Mouse (Mus musculus): ENCODE measurements around the gene Klk1b22. TPM values are rescaled to one million over a fixed set of nuclear protein-coding genes. Genes with fewer than 3 reads are reported as not detected.
"Not testable (repeated sequence)": the region's sequence is repeated elsewhere in the genome, so short reads cannot be mapped to it uniquely, and the experiment has no call there.

Gene Klk1b22
- polyA plus RNA-seq (2015; fragmentation: Nextera tagmentation; extraction: Ambion mirVana): 0.18 TPM in 1 of 2 replicates, not detected in the other

DNA sequence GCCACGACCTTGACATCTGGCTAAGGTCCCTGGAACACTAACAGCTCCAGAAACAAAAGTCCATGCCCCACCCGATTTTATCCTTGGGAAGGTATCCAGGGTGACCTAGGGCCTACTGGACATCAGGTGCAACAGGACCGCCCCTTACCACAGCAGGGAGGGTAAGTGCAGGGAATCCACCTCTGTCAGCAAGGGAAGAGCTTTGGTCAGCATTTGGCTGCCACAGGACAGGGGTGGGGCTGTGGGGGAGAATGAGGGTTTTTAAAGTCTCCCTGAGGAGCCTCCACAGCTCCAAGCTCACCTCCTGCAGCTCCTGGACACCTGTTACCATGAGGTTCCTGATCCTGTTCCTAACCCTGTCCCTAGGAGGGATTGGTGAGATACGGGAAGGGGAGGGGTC is at the start of gene Klk1b22:
TSS of gene Klk1b22 (plus strand) at position 301 of the 400 bp plus-strand sequence.
- Histone ChIP-seq H3K36me3 (ENCODE audit: insufficient read depth, low read length) (no peaks in the 10 kb centered on the region), H3K9me3 (replicated peaks; ENCODE audit: low read length) (no peaks in the 10 kb centered on the region), H3K27ac (no peak within 1 kb of the TSS), H3K9ac (ENCODE audit: low read depth, low read length) (no peak within 1 kb of the TSS), H3K4me2 (ENCODE audit: low read length) (no peak within 1 kb of the TSS), H3K4me3 (replicated peaks; ENCODE audit: low read depth, low read length) (no peak within 1 kb of the TSS), H3K27me3 (ENCODE audit: insufficient read depth, low read length) (no peaks in the 10 kb centered on the region), H3K4me1 (replicated peaks; ENCODE audit: insufficient read depth, low read length) (no peaks in the 10 kb centered on the region)
- TF ChIP-seq CTCF (IDR thresholded peaks at IDR 0.05; ENCODE audit: low read depth): no peak
- 66% methylated on average over 4 of the region's 4 CpGs for WGBS
- DNase-seq (ENCODE audit: low spot score): no peak
- ATAC-seq (replicated peaks; ENCODE audit: low FRiP score, low read depth): no peak

- Histone ChIP-seq H3K4me3 (replicated peaks; ENCODE audit: low read depth, low read length) (no peak overlapping the region), H3K4me2 (ENCODE audit: low read length) (no peak overlapping the region), H3K27me3 (ENCODE audit: insufficient read depth, low read length) (no peaks in the 10 kb centered on the region), H3K9ac (ENCODE audit: low read depth, low read length) (no peak overlapping the region), H3K9me3 (replicated peaks; ENCODE audit: low read length) (no peaks in the 10 kb centered on the region), H3K4me1 (replicated peaks; ENCODE audit: insufficient read depth, low read length) (no peaks in the 10 kb centered on the region), H3K36me3 (ENCODE audit: insufficient read depth, low read length) (no peaks in the 10 kb centered on the region), H3K27ac (no peak overlapping the region)
- ATAC-seq (replicated peaks; ENCODE audit: low FRiP score, low read depth) (no peak), DNase-seq (ENCODE audit: low spot score) (no peak)
- WGBS: 80% methylated on average over 2 of the region's 2 CpGs
- no peak for TF ChIP-seq CTCF (IDR thresholded peaks at IDR 0.05; ENCODE audit: low read depth)
Measured at GRCm38 (mm10) chr7:44072117-44072516, 40.4 kb upstream of the Klk1b22 start.

GRCm38 (mm10) chr7:44077703-44078102 is 34.8 kb upstream of the Klk1b22 start:
- H3K9me3 ChIP-seq (replicated peaks; ENCODE audit: low read length): no peaks in the 10 kb centered on the region
- H3K9ac ChIP-seq (ENCODE audit: low read depth, low read length): no peak overlapping the region
- DNase-seq (ENCODE audit: low spot score) (no peak), ATAC-seq (replicated peaks; ENCODE audit: low FRiP score, low read depth) (no peak)
- H3K27me3 ChIP-seq (ENCODE audit: insufficient read depth, low read length): no peaks in the 10 kb centered on the region
- no peak overlapping the region for H3K4me3 ChIP-seq (replicated peaks; ENCODE audit: low read depth, low read length)
- 44% methylated on average over 1 of the region's 1 CpGs for WGBS
- H3K27ac ChIP-seq: no peak overlapping the region
- H3K4me2 ChIP-seq (ENCODE audit: low read length): no peak overlapping the region
- TF ChIP-seq CTCF (IDR thresholded peaks at IDR 0.05; ENCODE audit: low read depth): no peak
- H3K36me3 ChIP-seq (ENCODE audit: insufficient read depth, low read length): no peaks in the 10 kb centered on the region
- H3K4me1 ChIP-seq (replicated peaks; ENCODE audit: insufficient read depth, low read length): no peaks in the 10 kb centered on the region

- Histone ChIP-seq H3K9me3 (replicated peaks; ENCODE audit: low read length) (no peaks in the 10 kb centered on the region), H3K4me1 (replicated peaks; ENCODE audit: insufficient read depth, low read length) (no peaks in the 10 kb centered on the region), H3K27ac (no peak overlapping the region), H3K36me3 (ENCODE audit: insufficient read depth, low read length) (no peaks in the 10 kb centered on the region), H3K27me3 (ENCODE audit: insufficient read depth, low read length) (no peaks in the 10 kb centered on the region), H3K4me3 (replicated peaks; ENCODE audit: low read depth, low read length) (no peak overlapping the region), H3K9ac (ENCODE audit: low read depth, low read length) (no peak overlapping the region), H3K4me2 (ENCODE audit: low read length) (no peak overlapping the region)
- whole genome bisulfite sequencing: 81% methylated on average over 1 of the region's 1 CpGs
- DNase-seq (ENCODE audit: low spot score) (no peak), ATAC-seq (replicated peaks; ENCODE audit: low FRiP score, low read depth) (no peak)
- TF ChIP-seq CTCF (IDR thresholded peaks at IDR 0.05; ENCODE audit: low read depth): no peak
Measured at GRCm38 (mm10) chr7:44096111-44096510, 16.4 kb upstream of the Klk1b22 start.

DNA sequence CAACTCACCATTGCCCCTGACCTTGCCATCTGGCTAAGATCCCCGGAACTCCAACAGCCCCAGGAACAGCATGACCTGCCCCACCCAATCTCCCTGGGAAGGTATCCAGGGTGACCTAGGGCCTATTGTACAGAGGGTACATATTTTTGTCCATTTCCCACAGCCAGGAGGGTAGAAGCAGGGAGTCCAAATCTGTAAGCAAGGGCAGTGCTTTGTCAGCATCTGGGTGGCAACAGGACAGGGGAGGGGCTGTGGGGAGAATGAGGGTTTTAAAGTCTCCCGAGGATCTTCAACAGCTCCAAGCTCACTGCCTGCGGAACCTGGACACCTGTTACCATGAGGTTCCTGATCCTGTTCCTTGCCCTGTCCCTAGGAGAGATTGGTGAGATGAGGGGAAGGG is 10.4 kb upstream of the Klk1b22 start, which contains the start of gene Klk1b21:
TSS of gene Klk1b21 (plus strand) at position 301 of the 400 bp plus-strand sequence.
- H3K9me3 ChIP-seq (replicated peaks; ENCODE audit: low read length); DNase-seq (ENCODE audit: low spot score); H3K27me3 ChIP-seq (ENCODE audit: insufficient read depth, low read length); H3K4me3 ChIP-seq (replicated peaks; ENCODE audit: low read depth, low read length); H3K9ac ChIP-seq (ENCODE audit: low read depth, low read length); H3K4me2 ChIP-seq (ENCODE audit: low read length); H3K36me3 ChIP-seq (ENCODE audit: insufficient read depth, low read length); ATAC-seq (replicated peaks; ENCODE audit: low FRiP score, low read depth); H3K27ac ChIP-seq; H3K4me1 ChIP-seq (replicated peaks; ENCODE audit: insufficient read depth, low read length): not testable (repeated sequence)
- WGBS: 69% methylated on average over 3 of the region's 3 CpGs

GRCm38 (mm10) chr7:44123445-44123844 is 11.0 kb downstream of the Klk1b22 start:
- DNase-seq (ENCODE audit: low spot score) (no peak), ATAC-seq (replicated peaks; ENCODE audit: low FRiP score, low read depth) (no peak)

GRCm38 (mm10) chr7:44136467-44136866 is 24.0 kb downstream of the Klk1b22 start, which contains the start of gene Klk1b16:
Gene Klk1b16, plus strand, starts transcription at chr7:44136767.
- Histone ChIP-seq H3K4me2 (ENCODE audit: low read length) (no peak within 1 kb of the TSS), H3K36me3 (ENCODE audit: insufficient read depth, low read length) (no peaks in the 10 kb centered on the region), H3K27me3 (ENCODE audit: insufficient read depth, low read length) (no peaks in the 10 kb centered on the region), H3K9ac (ENCODE audit: low read depth, low read length) (no peak within 1 kb of the TSS), H3K9me3 (replicated peaks; ENCODE audit: low read length) (no peaks in the 10 kb centered on the region), H3K4me3 (replicated peaks; ENCODE audit: low read depth, low read length) (no peak within 1 kb of the TSS), H3K27ac (no peak within 1 kb of the TSS), H3K4me1 (replicated peaks; ENCODE audit: insufficient read depth, low read length) (no peaks in the 10 kb centered on the region)
- TF ChIP-seq CTCF (IDR thresholded peaks at IDR 0.05; ENCODE audit: low read depth): no peak
- DNase-seq (ENCODE audit: low spot score) (no peak), ATAC-seq (replicated peaks; ENCODE audit: low FRiP score, low read depth) (no peak)
- 89% methylated on average over 3 of the region's 3 CpGs for WGBS

More at GRCm38 (mm10) chr7:44123445-44123844, 11.0 kb downstream of the Klk1b22 start:
- H3K27ac ChIP-seq: no peak overlapping the region
- no peak for TF ChIP-seq CTCF (IDR thresholded peaks at IDR 0.05; ENCODE audit: low read depth)
- no peak overlapping the region for H3K9ac ChIP-seq (ENCODE audit: low read depth, low read length)
- no peak overlapping the region for H3K4me2 ChIP-seq (ENCODE audit: low read length)
- H3K9me3 ChIP-seq (replicated peaks; ENCODE audit: low read length): no peaks in the 10 kb centered on the region
- no peak overlapping the region for H3K4me3 ChIP-seq (replicated peaks; ENCODE audit: low read depth, low read length)
- H3K27me3 ChIP-seq (ENCODE audit: insufficient read depth, low read length): no peaks in the 10 kb centered on the region
- 88% methylated on average over 6 of the region's 6 CpGs for WGBS
- no peaks in the 10 kb centered on the region for H3K4me1 ChIP-seq (replicated peaks; ENCODE audit: insufficient read depth, low read length)
- no peaks in the 10 kb centered on the region for H3K36me3 ChIP-seq (ENCODE audit: insufficient read depth, low read length)

Other genes starting within 250 kb of the Klk1b22 start
- not detected in 2 replicates for gene Klk4, start 231.5 kb upstream of the Klk1b22 start, polyA plus RNA-seq (2015; fragmentation: Nextera tagmentation; extraction: Ambion mirVana)
- gene Klk15, start 178.9 kb upstream of the Klk1b22 start, polyA plus RNA-seq (2015; fragmentation: Nextera tagmentation; extraction: Ambion mirVana): not detected in 2 replicates
- gene Klk1b8, start 162.0 kb upstream of the Klk1b22 start, polyA plus RNA-seq (2015; fragmentation: Nextera tagmentation; extraction: Ambion mirVana): 0.18 and 0.75 TPM in 2 replicates
- gene Klk1b1, start 145.9 kb upstream of the Klk1b22 start, polyA plus RNA-seq (2015; fragmentation: Nextera tagmentation; extraction: Ambion mirVana): not detected in 2 replicates
- 0.39 and 0.47 TPM in 2 replicates for gene Klk1b9, start 136.6 kb upstream of the Klk1b22 start, polyA plus RNA-seq (2015; fragmentation: Nextera tagmentation; extraction: Ambion mirVana)
- gene Klk1b11, start 116.8 kb upstream of the Klk1b22 start, polyA plus RNA-seq (2015; fragmentation: Nextera tagmentation; extraction: Ambion mirVana): 0.22 TPM in 2 replicates
- gene Klk1b26, start 100.5 kb upstream of the Klk1b22 start, polyA plus RNA-seq (2015; fragmentation: Nextera tagmentation; extraction: Ambion mirVana): not detected in 2 replicates
- gene Klk1b27, start 60.4 kb upstream of the Klk1b22 start, polyA plus RNA-seq (2015; fragmentation: Nextera tagmentation; extraction: Ambion mirVana): 0.22 TPM in 1 of 2 replicates, not detected in the other
- gene Klk1b21, start 10.3 kb upstream of the Klk1b22 start, polyA plus RNA-seq (2015; fragmentation: Nextera tagmentation; extraction: Ambion mirVana): not detected in 2 replicates
- not detected in 2 replicates for gene Klk1b16, start 24.1 kb downstream of the Klk1b22 start, polyA plus RNA-seq (2015; fragmentation: Nextera tagmentation; extraction: Ambion mirVana)
- gene Klk1b24, start 75.6 kb downstream of the Klk1b22 start, polyA plus RNA-seq (2015; fragmentation: Nextera tagmentation; extraction: Ambion mirVana): 0.17 and 0.74 TPM in 2 replicates
- 0.36 and 0.47 TPM in 2 replicates for gene Klk1b3, start 85.5 kb downstream of the Klk1b22 start, polyA plus RNA-seq (2015; fragmentation: Nextera tagmentation; extraction: Ambion mirVana)
- gene Klk1b4, start 94.8 kb downstream of the Klk1b22 start, polyA plus RNA-seq (2015; fragmentation: Nextera tagmentation; extraction: Ambion mirVana): 0.18 and 0.23 TPM in 2 replicates
- gene Klk1b5, start 103.3 kb downstream of the Klk1b22 start, polyA plus RNA-seq (2015; fragmentation: Nextera tagmentation; extraction: Ambion mirVana): 0.33 and 0.71 TPM in 2 replicates
- gene Klk1, start 112.7 kb downstream of the Klk1b22 start, polyA plus RNA-seq (2015; fragmentation: Nextera tagmentation; extraction: Ambion mirVana): 83.3 and 125 TPM in 2 replicates
- gene Gm36864, start 123.5 kb downstream of the Klk1b22 start, polyA plus RNA-seq (2015; fragmentation: Nextera tagmentation; extraction: Ambion mirVana): not detected in 2 replicates
- 5.7 and 6.0 TPM in 2 replicates for gene 1700028J19Rik, start 134.0 kb downstream of the Klk1b22 start, polyA plus RNA-seq (2015; fragmentation: Nextera tagmentation; extraction: Ambion mirVana)
- gene 2410002F23Rik, start 134.0 kb downstream of the Klk1b22 start, polyA plus RNA-seq (2015; fragmentation: Nextera tagmentation; extraction: Ambion mirVana): 125 and 133 TPM in 2 replicates
- not detected in 2 replicates for gene Acp4, start 144.7 kb downstream of the Klk1b22 start, polyA plus RNA-seq (2015; fragmentation: Nextera tagmentation; extraction: Ambion mirVana)
- gene Gm15517, start 148.8 kb downstream of the Klk1b22 start, polyA plus RNA-seq (2015; fragmentation: Nextera tagmentation; extraction: Ambion mirVana): not detected in 2 replicates
- gene Clec11a, start 194.2 kb downstream of the Klk1b22 start, polyA plus RNA-seq (2015; fragmentation: Nextera tagmentation; extraction: Ambion mirVana): 5.1 and 6.0 TPM in 2 replicates
- gene Shank1, start 197.6 kb downstream of the Klk1b22 start, polyA plus RNA-seq (2015; fragmentation: Nextera tagmentation; extraction: Ambion mirVana): 0.68 and 1.1 TPM in 2 replicates

All from kidney, postnatal 0 days (tissue).